Mouse (Mus musculus) kidney, postnatal 0 days (tissue): Measurements from ENCODE around the gene Rpl5. TPM values are rescaled to one million over a fixed set of nuclear protein-coding genes. Genes with fewer than 3 reads are reported as not detected.

Experiments
- ATAC-seq: fragments of 200-750 bp; cut with Nextera tagmentation; replicated peaks from 2 replicates; pipeline ENCODE4 v1.8.0; 2017; ENCODE audit warnings: low read depth, moderate number of reproducible peaks, moderate TSS enrichment, moderate library complexity; ENCODE audit not compliant: low FRiP score
- DNase-seq: peaks from one replicate; pipeline ENCODE4 v3.0.0-alpha.2; 2016; ENCODE audit warnings: low spot score
- H3K27ac ChIP-seq: fragments of 300-500 bp; sonication (generic); 2 replicates; pipeline ENCODE4 v1.5.1; 2014; ENCODE audit warnings: mild to moderate bottlenecking
- H3K27me3 ChIP-seq: fragments of 300-500 bp; sonication (generic); 2 replicates; pipeline ENCODE4 v1.6.1; 2014; ENCODE audit warnings: low read length, mixed read lengths; ENCODE audit not compliant: insufficient read depth
- H3K36me3 ChIP-seq: fragments of 300-500 bp; sonication (generic); 2 replicates; pipeline ENCODE4 v1.6.1; 2014; ENCODE audit warnings: low read length, mixed read lengths; ENCODE audit not compliant: insufficient read depth
- H3K4me1 ChIP-seq: fragments of 300-500 bp; sonication (generic); replicated peaks from 2 replicates; pipeline ENCODE4 v1.6.1; 2014; ENCODE audit warnings: antibody characterized with exemption, low read length, mixed read lengths; ENCODE audit not compliant: insufficient read depth
- H3K4me2 ChIP-seq: fragments of 300-500 bp; sonication (generic); 2 replicates; pipeline ENCODE4 v1.6.1; 2014; ENCODE audit warnings: mild to moderate bottlenecking, low read length, moderate library complexity, mixed read lengths
- H3K4me3 ChIP-seq: fragments of 300-500 bp; sonication (generic); replicated peaks from 2 replicates; pipeline ENCODE4 v1.5.1; 2014; ENCODE audit warnings: low read depth, low read length
- H3K9ac ChIP-seq: fragments of 300-500 bp; sonication (generic); 2 replicates; pipeline ENCODE4 v1.6.1; 2014; ENCODE audit warnings: low read depth, low read length
- H3K9me3 ChIP-seq: fragments of 300-500 bp; sonication (generic); replicated peaks from 2 replicates; pipeline ENCODE4 v1.6.1; 2016; ENCODE audit warnings: low read length, inconsistent platforms, mixed read lengths
- CTCF ChIP-seq: IDR thresholded peaks from 2 replicates; pipeline ENCODE4 v1.5.1; 2016; ENCODE audit warnings: antibody characterized with exemption, low read depth, mild to moderate bottlenecking, moderate library complexity
- WGBS: fragments of 180-500 bp; shearing (Covaris S2); extraction: QIAGEN DNeasy Blood & Tissue Kit; methylation state at CpG from one replicate; pipeline ENCODE4 v1.1.7; 2014; 5-methylcytosine and 5-hydroxymethylcytosine counted together
- polyA plus RNA-seq: library from polyadenylated mRNA; unstranded; fragments of >200 nt; fragmentation: Nextera tagmentation; extraction: Ambion mirVana; gene quantifications from 2 replicates; pipeline ENCODE4 v1.2.1, GENCODE M21; 2015

Gene Rpl5
- polyA plus RNA-seq, 1 experiment from 2014 or later, result 66.8 TPM

DNA sequence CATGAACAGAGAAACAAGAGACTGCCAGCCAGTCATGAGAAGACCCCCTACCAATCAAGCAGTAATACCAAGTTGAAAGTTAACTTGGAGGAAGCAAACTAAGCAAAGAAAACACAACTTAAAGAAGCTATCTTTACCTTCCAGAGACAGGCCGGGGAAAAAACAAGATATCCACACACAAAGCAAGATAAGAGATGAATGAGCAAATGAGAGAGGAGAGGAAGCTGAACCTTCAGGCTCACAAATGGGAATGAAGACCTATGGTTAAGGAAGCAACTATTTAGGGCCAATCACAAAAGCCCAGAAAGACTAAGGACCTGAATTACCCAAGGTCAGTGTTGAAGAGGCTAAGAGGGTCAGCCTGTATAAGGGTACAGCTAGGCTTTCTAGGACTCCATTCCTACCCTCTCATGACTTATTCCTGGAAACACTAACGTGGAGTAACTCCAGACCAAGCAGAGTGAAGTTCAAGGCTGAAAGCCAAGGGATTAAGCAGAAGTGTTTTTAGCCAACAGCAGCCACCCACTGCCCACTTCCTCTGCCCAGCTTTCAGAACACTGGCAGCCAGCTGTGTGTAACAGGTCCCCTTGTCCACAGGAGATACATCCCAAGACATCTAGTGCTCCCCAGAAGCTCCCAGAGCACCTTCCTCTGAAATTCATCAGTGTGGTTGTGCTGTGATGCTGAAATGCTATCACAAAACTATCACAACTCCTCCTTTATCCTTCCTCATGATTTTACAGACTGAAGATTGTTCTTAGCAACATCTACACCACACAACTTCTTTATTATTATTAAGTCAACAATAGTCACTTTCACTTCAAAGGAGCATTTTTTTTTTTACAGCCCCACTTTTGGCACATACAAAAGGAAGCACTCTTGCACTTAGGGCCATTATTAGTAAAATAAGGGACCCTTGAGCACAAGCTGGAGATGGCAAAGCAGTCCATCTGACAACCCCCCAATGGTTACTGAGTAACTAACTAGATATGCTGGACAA, 33.9 kb upstream of the Rpl5 start:
- Histone ChIP-seq H3K4me3 (no peak overlapping the region), H3K27ac (no peak overlapping the region), H3K4me1 (0 out of 2 replicates have a peak, but pooled peaks cover 12% of the 10 kb centered on the region), H3K9ac (no peak overlapping the region), H3K27me3 (no peaks in the 10 kb centered on the region), H3K36me3 (no peaks in the 10 kb centered on the region), H3K9me3 (no peaks in the 10 kb centered on the region), H3K4me2 (peak overlapping the region; percentile 19; the same call in 1 of the 2 replicates)
- 52% methylated on average over 2 of the region's 2 CpGs for WGBS
- TF ChIP-seq CTCF, result no peak
- ATAC-seq, result no peak
- no peak for DNase-seq

DNA sequence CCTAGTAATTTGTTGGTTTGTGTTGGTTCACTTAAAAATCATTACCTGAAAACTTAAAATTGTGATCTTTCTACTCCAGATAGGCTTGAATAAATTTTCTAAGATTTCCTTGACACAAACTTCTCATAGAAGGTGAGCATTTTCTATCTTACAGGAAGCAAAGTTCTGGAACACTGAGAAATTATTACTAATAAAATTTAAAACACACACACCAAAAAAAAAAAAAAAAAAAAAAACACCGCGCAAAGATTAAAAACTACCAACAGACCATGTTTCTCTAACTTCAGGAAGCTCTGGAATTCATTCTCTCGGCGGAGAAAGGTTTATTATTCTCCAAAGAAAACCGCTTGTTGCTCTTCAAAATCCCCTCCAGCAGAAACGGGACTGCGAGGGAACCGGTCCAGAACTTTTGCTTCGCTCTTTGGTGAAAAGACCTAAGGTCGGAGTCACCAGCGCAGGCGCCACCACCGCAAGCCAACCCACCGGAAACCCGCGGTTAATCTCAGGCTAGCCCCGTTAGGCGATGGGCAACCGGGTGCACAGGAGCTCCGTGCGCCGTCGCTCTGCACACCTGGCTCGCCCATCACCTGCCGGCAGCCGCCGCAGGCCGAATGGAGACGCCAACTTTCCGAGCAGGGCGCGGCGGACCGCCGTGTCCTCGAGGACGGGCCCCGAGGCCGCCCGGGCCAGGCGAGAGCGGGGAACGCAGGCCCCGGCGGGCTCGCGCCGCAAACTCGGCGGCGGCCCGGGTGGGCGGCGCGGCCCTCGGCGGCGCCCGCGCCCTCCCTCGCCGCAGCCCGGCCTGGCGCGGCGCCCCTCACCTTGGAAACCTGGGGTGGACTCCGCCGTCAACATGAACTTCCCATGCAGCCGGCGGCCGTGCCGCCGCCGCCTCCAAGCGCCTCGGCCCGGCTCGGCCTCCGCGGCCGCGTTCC, 32.1 kb upstream of the Rpl5 start:
- H3K9me3 ChIP-seq, result no peaks in the 10 kb centered on the region
- no peaks in the 10 kb centered on the region for H3K27me3 ChIP-seq
- ATAC-seq (peak; percentile 66), DNase-seq (peak; percentile 66)
- under 1% methylated on average over 63 of the region's 82 CpGs for WGBS
- TF ChIP-seq CTCF, result no peak
- peak overlapping the region; percentile 79 for H3K4me2 ChIP-seq
- H3K4me1 ChIP-seq, result 0 out of 2 replicates have a peak, but pooled peaks cover 12% of the 10 kb centered on the region
- H3K27ac ChIP-seq, result peak overlapping the region; percentile 95
- H3K36me3 ChIP-seq, result no peaks in the 10 kb centered on the region
- H3K9ac ChIP-seq, result peak overlapping the region; percentile 87
- peak overlapping the region; percentile 92 for H3K4me3 ChIP-seq

DNA sequence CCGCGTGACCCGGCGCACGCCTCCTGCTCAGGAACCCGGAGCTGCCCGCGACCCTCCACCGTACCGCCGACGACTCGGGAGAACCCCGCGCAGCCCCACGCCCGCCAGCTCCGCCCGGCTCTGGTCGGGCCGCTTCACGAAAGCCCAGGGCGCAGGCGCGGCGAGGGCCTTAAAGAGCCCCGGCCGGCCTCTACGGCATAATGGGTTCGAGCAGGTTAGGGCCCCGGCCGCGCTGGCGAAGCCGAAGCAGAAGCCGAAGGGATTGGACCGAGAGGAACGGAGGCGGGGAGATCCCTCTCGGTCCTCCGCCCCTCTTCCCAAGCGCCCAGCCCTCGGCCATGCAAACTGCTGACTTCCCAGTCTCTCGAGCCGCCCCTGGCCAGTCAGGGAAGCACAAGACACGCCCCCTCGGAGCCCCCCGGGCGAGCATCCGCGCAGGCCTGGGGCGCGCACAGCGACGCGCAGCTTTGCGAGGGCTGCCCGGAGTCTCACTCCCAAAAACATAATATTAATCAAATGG, 31.3 kb upstream of the Rpl5 start:
- WGBS, result under 1% methylated on average over 50 of the region's 58 CpGs
- Histone ChIP-seq H3K4me3 (peak overlapping the region; percentile 92), H3K27me3 (no peaks in the 10 kb centered on the region), H3K9ac (peak overlapping the region; percentile 87), H3K27ac (peak overlapping the region; percentile 95), H3K4me2 (peak overlapping the region; percentile 79), H3K9me3 (no peaks in the 10 kb centered on the region), H3K36me3 (no peaks in the 10 kb centered on the region), H3K4me1 (0 out of 2 replicates have a peak, but pooled peaks cover 12% of the 10 kb centered on the region)
- peak; percentile 42; the same call in 1 of the 2 replicates for TF ChIP-seq CTCF
- peak; percentile 99 for ATAC-seq
- peak; percentile 98 for DNase-seq

DNA sequence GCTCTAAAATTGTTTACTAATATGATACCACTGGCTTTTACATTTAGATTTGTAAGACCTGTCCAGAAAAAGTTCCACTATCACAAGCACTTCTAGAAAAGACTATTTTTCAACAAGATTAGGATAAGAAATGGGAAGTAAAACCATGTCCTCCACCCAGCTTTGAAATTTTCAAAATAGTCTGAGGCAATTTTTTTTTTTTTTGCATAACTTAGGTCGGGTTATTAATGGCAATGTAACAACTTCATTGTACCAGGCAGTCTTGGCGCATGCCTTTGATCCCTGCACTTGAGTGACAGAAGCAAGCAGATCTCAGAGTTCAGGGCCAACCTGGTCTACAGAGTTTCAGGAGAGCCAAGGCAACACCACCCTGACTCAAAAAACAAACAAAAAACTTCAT, 30.6 kb upstream of the Rpl5 start:
- no peak for TF ChIP-seq CTCF
- H3K27me3 ChIP-seq, result no peaks in the 10 kb centered on the region
- H3K4me3 ChIP-seq, result no peak overlapping the region
- H3K27ac ChIP-seq, result no peak overlapping the region
- WGBS, result 50% methylated on average over 2 of the region's 2 CpGs
- H3K36me3 ChIP-seq, result no peaks in the 10 kb centered on the region
- ATAC-seq (no peak), DNase-seq (no peak)
- H3K4me2 ChIP-seq, result peak overlapping the region; percentile 79; the same call in 1 of the 2 replicates
- no peaks in the 10 kb centered on the region for H3K9me3 ChIP-seq
- 0 out of 2 replicates have a peak, but pooled peaks cover 12% of the 10 kb centered on the region for H3K4me1 ChIP-seq
- H3K9ac ChIP-seq, result no peak overlapping the region

- no peak for DNase-seq
- H3K9me3 ChIP-seq, result no peaks in the 10 kb centered on the region
- H3K36me3 ChIP-seq, result no peaks in the 10 kb centered on the region
- H3K27ac ChIP-seq, result no peak overlapping the region
- no peak for TF ChIP-seq CTCF
- no peaks in the 10 kb centered on the region for H3K27me3 ChIP-seq
- 91% methylated on average over 6 of the region's 6 CpGs for WGBS
- no peak for ATAC-seq
- H3K4me3 ChIP-seq, result no peak overlapping the region
- H3K4me1 ChIP-seq, result no peaks in the 10 kb centered on the region
- no peak overlapping the region for H3K4me2 ChIP-seq
- no peak overlapping the region for H3K9ac ChIP-seq
Measured at GRCm38 (mm10) chr5:107873330-107873729, 27.0 kb upstream of the Rpl5 start.
